Mouse (Mus musculus) activated CD4-positive, CD25-positive, alpha-beta regulatory T cell, adult 4 months (primary cell): ENCODE measurements around the gene Ren1. TPM values are rescaled to one million over a fixed set of nuclear protein-coding genes. Genes with fewer than 3 reads are reported as not detected.

Experiments used
- polyA plus RNA-seq, 2 experiments: library from polyadenylated mRNA; unstranded; fragments of 100-300 nt; shearing (Covaris generic); gene quantifications; one replicate each; pipeline ENCODE4 v1.2.1; 2017

Ren1 gene
- polyA plus RNA-seq, 2 experiments from 2014 or later: not detected

Other genes with a start within 250 kb of the Ren1 start
- 10 to 100 TPM; 21.7 to 22.4 TPM for gene Ppp1r15b, start 219.4 kb upstream of the Ren1 start, polyA plus RNA-seq
- gene Plekha6, start 186.3 kb upstream of the Ren1 start, polyA plus RNA-seq: under 1 TPM in 1 of 2 experiments, not detected in 1; 0.06 TPM
- gene Golt1a, start 40.7 kb upstream of the Ren1 start, polyA plus RNA-seq: not detected
- not detected for gene Kiss1, start 28.6 kb upstream of the Ren1 start, polyA plus RNA-seq
- under 1 TPM in 1 of 2 experiments, not detected in 1; 0.20 TPM for gene Etnk2, start 13.1 kb downstream of the Ren1 start, polyA plus RNA-seq
- gene Sox13, start 73.9 kb downstream of the Ren1 start, polyA plus RNA-seq: not detected